Mouse (Mus musculus): ENCODE measurements around the gene Klhdc7a. TPM values are rescaled to one million over a fixed set of nuclear protein-coding genes. Genes with fewer than 3 reads are reported as not detected.
"Not testable (repeated sequence)": the region's sequence is repeated elsewhere in the genome, so short reads cannot be mapped to it uniquely, and the experiment has no call there.

The Klhdc7a gene
- polyA plus RNA-seq, 1 experiment from 2014 or later = 0.59 TPM

GRCm38 (mm10) chr4:139977308-139977781, 9.5 kb upstream of the Klhdc7a start:
- Histone ChIP-seq H3K9me3 (replicated peaks) (no peaks in the 10 kb centered on the region), H3K4me3 (no peak overlapping the region), H3K4me2 (replicated peaks) (no peak overlapping the region), H3K9ac (no peak overlapping the region; the same call in 1 of the 2 replicates), H3K36me3 (no peaks in the 10 kb centered on the region), H3K4me1 (peaks cover 29% of the 10 kb centered on the region), H3K27me3 (no peaks in the 10 kb centered on the region), H3K27ac (peak overlapping the region; percentile 70)
- peak; percentile 51; the same call in 1 of the 2 replicates for ATAC-seq (ENCODE audit: low FRiP score)
- 9% methylated on average over 5 of the region's 5 CpGs for WGBS

- Histone ChIP-seq H3K27me3 (no peaks in the 10 kb centered on the region), H3K4me1 (peaks cover 24% of the 10 kb centered on the region), H3K27ac (0 out of 2 replicates have a peak overlapping the region, but pooled peaks have one; percentile 36), H3K4me3 (no peak overlapping the region), H3K4me2 (replicated peaks) (no peak overlapping the region), H3K36me3 (no peaks in the 10 kb centered on the region), H3K9me3 (replicated peaks) (no peaks in the 10 kb centered on the region), H3K9ac (no peak overlapping the region)
- no peak for ATAC-seq (ENCODE audit: low FRiP score)
- 33% methylated on average over 7 of the region's 7 CpGs for WGBS
These were observed 6.7 kb upstream of the Klhdc7a start for GRCm38 (mm10) chr4:139974506-139974905.

GRCm38 (mm10) chr4:139967475-139967891, 343 bp downstream of the Klhdc7a start:
- no peak overlapping the region for H3K9ac ChIP-seq
- WGBS = 12% methylated on average over 10 of the region's 10 CpGs
- ATAC-seq (ENCODE audit: low FRiP score) = no peak

GRCm38 (mm10) chr4:139966981-139967380, 845 bp downstream of the Klhdc7a start:
- no peaks in the 10 kb centered on the region for H3K9me3 ChIP-seq (replicated peaks)
- ATAC-seq (ENCODE audit: low FRiP score) = no peak
- H3K4me1 ChIP-seq = peaks cover 10% of the 10 kb centered on the region; the same call in 1 of the 2 replicates
- no peak overlapping the region for H3K9ac ChIP-seq
- H3K27me3 ChIP-seq = 0 out of 2 replicates have a peak, but pooled peaks cover 13% of the 10 kb centered on the region
- H3K4me2 ChIP-seq (replicated peaks) = no peak overlapping the region
- no peaks in the 10 kb centered on the region for H3K36me3 ChIP-seq
- no peak overlapping the region for H3K27ac ChIP-seq
- no peak overlapping the region for H3K4me3 ChIP-seq
- WGBS = 48% methylated on average over 3 of the region's 3 CpGs

More at GRCm38 (mm10) chr4:139967475-139967891, 343 bp downstream of the Klhdc7a start:
- no peaks in the 10 kb centered on the region for H3K36me3 ChIP-seq
- H3K9me3 ChIP-seq (replicated peaks) = no peaks in the 10 kb centered on the region
- H3K4me3 ChIP-seq = no peak overlapping the region
- peaks cover 10% of the 10 kb centered on the region; the same call in 1 of the 2 replicates for H3K4me1 ChIP-seq
- no peak overlapping the region for H3K4me2 ChIP-seq (replicated peaks)
- H3K27me3 ChIP-seq = 0 out of 2 replicates have a peak, but pooled peaks cover 13% of the 10 kb centered on the region
- no peak overlapping the region for H3K27ac ChIP-seq

DNA sequence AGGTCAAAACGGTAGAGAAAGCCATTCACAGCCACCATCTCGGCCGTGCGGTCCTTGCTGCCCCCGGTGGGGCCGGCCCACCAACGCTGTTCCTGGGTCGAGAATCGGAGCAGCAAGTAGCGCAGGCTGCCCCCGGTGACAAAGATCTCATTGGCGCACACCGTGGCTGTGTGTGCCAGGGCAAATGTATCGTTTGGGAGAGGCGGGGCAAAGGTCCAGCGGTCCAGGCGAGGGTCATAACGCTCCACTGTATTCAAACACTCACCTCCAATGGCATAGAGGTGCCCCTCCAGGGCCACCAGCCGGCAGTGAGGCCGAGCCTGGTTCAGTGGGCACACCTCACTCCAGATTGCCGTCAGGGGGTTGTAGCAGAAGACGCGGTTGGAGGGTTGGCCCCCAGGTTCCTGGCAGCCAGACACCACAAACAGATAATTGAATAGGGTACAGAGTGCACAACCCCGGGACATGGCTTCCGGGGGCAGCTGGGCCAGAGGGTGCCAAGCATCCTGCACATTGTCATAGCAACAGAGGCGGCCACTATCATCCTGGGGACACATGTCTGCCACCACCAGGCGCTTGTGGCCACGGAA, 2.1 kb downstream of the Klhdc7a start:
- 91% methylated on average over 28 of the region's 28 CpGs for WGBS
- no peak for ATAC-seq (ENCODE audit: low FRiP score)

GRCm38 (mm10) chr4:139964406-139964805, 3.4 kb downstream of the Klhdc7a start:
- peaks cover 16% of the 10 kb centered on the region for H3K4me1 ChIP-seq
- 0 out of 2 replicates have a peak, but pooled peaks cover 13% of the 10 kb centered on the region for H3K27me3 ChIP-seq
- H3K27ac ChIP-seq = no peak overlapping the region
- no peak overlapping the region for H3K4me2 ChIP-seq (replicated peaks)
- 76% methylated on average over 5 of the region's 5 CpGs for WGBS
- ATAC-seq (ENCODE audit: low FRiP score) = no peak
- H3K36me3 ChIP-seq = no peaks in the 10 kb centered on the region
- H3K9me3 ChIP-seq (replicated peaks) = no peaks in the 10 kb centered on the region
- H3K4me3 ChIP-seq = no peak overlapping the region
- no peak overlapping the region for H3K9ac ChIP-seq

More for the DNA sequence above, 2.1 kb downstream of the Klhdc7a start:
- no peaks in the 10 kb centered on the region for H3K36me3 ChIP-seq
- H3K9me3 ChIP-seq (replicated peaks) = no peaks in the 10 kb centered on the region
- H3K27me3 ChIP-seq = 0 out of 2 replicates have a peak, but pooled peaks cover 13% of the 10 kb centered on the region
- H3K4me2 ChIP-seq (replicated peaks) = no peak overlapping the region
- H3K27ac ChIP-seq = no peak overlapping the region
- peaks cover 10% of the 10 kb centered on the region; the same call in 1 of the 2 replicates for H3K4me1 ChIP-seq
- no peak overlapping the region for H3K4me3 ChIP-seq
- no peak overlapping the region for H3K9ac ChIP-seq

GRCm38 (mm10) chr4:139963911-139964310, 3.9 kb downstream of the Klhdc7a start:
- no peak for ATAC-seq (ENCODE audit: low FRiP score)
- 87% methylated on average over 5 of the region's 5 CpGs for WGBS
- Histone ChIP-seq H3K4me2 (replicated peaks) (no peak overlapping the region), H3K4me1 (peaks cover 16% of the 10 kb centered on the region), H3K27me3 (0 out of 2 replicates have a peak, but pooled peaks cover 13% of the 10 kb centered on the region), H3K36me3 (no peaks in the 10 kb centered on the region), H3K27ac (no peak overlapping the region), H3K9me3 (replicated peaks) (no peaks in the 10 kb centered on the region), H3K4me3 (no peak overlapping the region), H3K9ac (no peak overlapping the region)

GRCm38 (mm10) chr4:139963059-139963458, 4.8 kb downstream of the Klhdc7a start:
- H3K9ac ChIP-seq = no peak overlapping the region
- H3K27me3 ChIP-seq = 0 out of 2 replicates have a peak, but pooled peaks cover 12% of the 10 kb centered on the region
- no peak overlapping the region for H3K27ac ChIP-seq
- 63% methylated on average over 8 of the region's 8 CpGs for WGBS
- H3K4me1 ChIP-seq = peaks cover 16% of the 10 kb centered on the region
- no peaks in the 10 kb centered on the region for H3K36me3 ChIP-seq
- no peak overlapping the region for H3K4me3 ChIP-seq
- no peaks in the 10 kb centered on the region for H3K9me3 ChIP-seq (replicated peaks)
- no peak for ATAC-seq (ENCODE audit: low FRiP score)
- no peak overlapping the region for H3K4me2 ChIP-seq (replicated peaks)

GRCm38 (mm10) chr4:139961816-139962215, 6.0 kb downstream of the Klhdc7a start:
- peaks cover 8% of the 10 kb centered on the region for H3K4me1 ChIP-seq
- WGBS = 95% methylated on average over 8 of the region's 8 CpGs
- ATAC-seq (ENCODE audit: low FRiP score) = no peak
- H3K27me3 ChIP-seq = 0 out of 2 replicates have a peak, but pooled peaks cover 4% of the 10 kb centered on the region
- H3K9me3 ChIP-seq (replicated peaks) = no peaks in the 10 kb centered on the region
- H3K4me3 ChIP-seq = no peak overlapping the region
- H3K4me2 ChIP-seq (replicated peaks) = no peak overlapping the region
- H3K36me3 ChIP-seq = no peaks in the 10 kb centered on the region
- no peak overlapping the region for H3K9ac ChIP-seq
- no peak overlapping the region for H3K27ac ChIP-seq

DNA sequence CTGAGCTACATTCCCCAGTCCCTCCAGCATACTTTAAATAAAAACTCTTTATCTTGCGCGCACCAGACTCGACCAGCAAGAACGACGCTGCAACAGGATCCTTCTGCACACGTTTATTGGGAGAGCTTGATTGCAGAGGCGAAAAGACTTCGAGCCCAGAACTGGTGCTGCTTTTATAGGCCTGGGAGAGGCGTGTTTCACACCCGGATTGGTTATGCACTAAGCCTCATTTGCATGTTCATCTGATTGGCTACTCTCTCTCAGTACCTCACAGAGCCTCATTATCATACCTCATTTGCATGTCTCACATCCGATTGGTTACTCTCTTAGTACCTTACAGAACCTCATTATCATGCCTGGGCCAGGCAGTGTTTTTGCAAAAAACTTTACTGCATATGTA, 6.5 kb downstream of the Klhdc7a start:
- H3K36me3 ChIP-seq; H3K9me3 ChIP-seq (replicated peaks); H3K9ac ChIP-seq; ATAC-seq (ENCODE audit: low FRiP score); H3K4me2 ChIP-seq (replicated peaks); H3K4me1 ChIP-seq; H3K27me3 ChIP-seq; H3K27ac ChIP-seq; H3K4me3 ChIP-seq: not testable (repeated sequence)
- WGBS = 93% methylated on average over 11 of the region's 11 CpGs

GRCm38 (mm10) chr4:139960724-139961315, 7.0 kb downstream of the Klhdc7a start:
- Histone ChIP-seq H3K9ac (no peak overlapping the region), H3K4me2 (replicated peaks) (no peak overlapping the region), H3K27me3 (0 out of 2 replicates have a peak, but pooled peaks cover 4% of the 10 kb centered on the region), H3K36me3 (no peaks in the 10 kb centered on the region), H3K27ac (no peak overlapping the region), H3K9me3 (replicated peaks) (no peaks in the 10 kb centered on the region), H3K4me1 (peaks cover 6% of the 10 kb centered on the region), H3K4me3 (no peak overlapping the region)
- no peak for ATAC-seq (ENCODE audit: low FRiP score)
- 87% methylated on average over 10 of the region's 10 CpGs for WGBS

GRCm38 (mm10) chr4:139960086-139960713, 7.6 kb downstream of the Klhdc7a start:
- no peak overlapping the region for H3K4me3 ChIP-seq
- 0 out of 2 replicates have a peak overlapping the region, but pooled peaks have one; percentile 19 for H3K27ac ChIP-seq
- H3K36me3 ChIP-seq = no peaks in the 10 kb centered on the region
- peaks cover 6% of the 10 kb centered on the region for H3K4me1 ChIP-seq
- no peak overlapping the region for H3K4me2 ChIP-seq (replicated peaks)
- H3K27me3 ChIP-seq = 0 out of 2 replicates have a peak, but pooled peaks cover 1% of the 10 kb centered on the region
- no peak for ATAC-seq (ENCODE audit: low FRiP score)
- H3K9ac ChIP-seq = no peak overlapping the region
- H3K9me3 ChIP-seq (replicated peaks) = no peaks in the 10 kb centered on the region
- 76% methylated on average over 12 of the region's 12 CpGs for WGBS

All from hindbrain, embryonic 12.5 days (tissue).